Mouse (Mus musculus): Measurements from ENCODE around the gene Bcas2.
"Not testable (repeated sequence)": the region's sequence is repeated elsewhere in the genome, so short reads cannot be mapped to it uniquely, and the experiment has no call there.

The Bcas2 gene

GRCm38 (mm10) chr3:103169771-103170170 is 1.7 kb upstream of the Bcas2 start:
- peak; percentile 69 to 78 for DNase-seq

- DNase-seq, result no peak
Measured at GRCm38 (mm10) chr3:103172615-103173014, 1.2 kb downstream of the Bcas2 start.

- no peak for DNase-seq
Measured at GRCm38 (mm10) chr3:103176740-103177139, 5.3 kb downstream of the Bcas2 start.

GRCm38 (mm10) chr3:103179527-103179926 is 8.1 kb downstream of the Bcas2 start:
- no peak for DNase-seq

- DNase-seq, result no peak
Measured at GRCm38 (mm10) chr3:103181171-103181570, 9.7 kb downstream of the Bcas2 start.

- no peak for DNase-seq
Measured at GRCm38 (mm10) chr3:103182821-103183220, 11.4 kb downstream of the Bcas2 start.

GRCm38 (mm10) chr3:103184467-103184866 is 13.0 kb downstream of the Bcas2 start:
- not testable (repeated sequence) for DNase-seq

GRCm38 (mm10) chr3:103188451-103188850 is 17.0 kb downstream of the Bcas2 start:
- no peak for DNase-seq

- no peak for DNase-seq
Measured at GRCm38 (mm10) chr3:103188856-103189255, 17.4 kb downstream of the Bcas2 start.

GRCm38 (mm10) chr3:103192161-103192560 is 20.7 kb downstream of the Bcas2 start:
- DNase-seq, result no peak

GRCm38 (mm10) chr3:103193186-103193585 is 21.7 kb downstream of the Bcas2 start:
- no peak for DNase-seq

GRCm38 (mm10) chr3:103196320-103196823 is 24.9 kb downstream of the Bcas2 start:
- no peak for DNase-seq

- DNase-seq, result no peak
Measured at GRCm38 (mm10) chr3:103199386-103199785, 27.9 kb downstream of the Bcas2 start.

GRCm38 (mm10) chr3:103201105-103201504 is 29.6 kb downstream of the Bcas2 start:
- not testable (repeated sequence) for DNase-seq

GRCm38 (mm10) chr3:103203554-103203953 is 32.1 kb downstream of the Bcas2 start:
- DNase-seq, result no peak

- no peak for DNase-seq
Measured at GRCm38 (mm10) chr3:103204445-103204844, 33.0 kb downstream of the Bcas2 start.

- no peak for DNase-seq
Measured at GRCm38 (mm10) chr3:103206393-103206792, 34.9 kb downstream of the Bcas2 start.

- DNase-seq, result no peak
Measured at GRCm38 (mm10) chr3:103207749-103208148, 36.3 kb downstream of the Bcas2 start.

GRCm38 (mm10) chr3:103208237-103208636 is 36.8 kb downstream of the Bcas2 start:
- DNase-seq, result no peak

- DNase-seq, result no peak
Measured at GRCm38 (mm10) chr3:103211101-103211500, 39.6 kb downstream of the Bcas2 start.

- DNase-seq, result no peak
Measured at GRCm38 (mm10) chr3:103212142-103212541, 40.7 kb downstream of the Bcas2 start.

- no peak for DNase-seq
Measured at GRCm38 (mm10) chr3:103213537-103213936, 42.1 kb downstream of the Bcas2 start.

- no peak for DNase-seq
Measured at GRCm38 (mm10) chr3:103214593-103215285, 43.3 kb downstream of the Bcas2 start.

- DNase-seq, result not testable (repeated sequence)
Measured at GRCm38 (mm10) chr3:103215399-103215798, 43.9 kb downstream of the Bcas2 start.

- DNase-seq, result no peak
Measured at GRCm38 (mm10) chr3:103221435-103221834, 50.0 kb downstream of the Bcas2 start.

All from lung, adult 18-20 months (tissue).